Mouse (Mus musculus) hindbrain, embryonic 14.5 days (tissue): ENCODE results near the gene Bahcc1. TPM values are rescaled to one million over a fixed set of nuclear protein-coding genes. Genes with fewer than 3 reads are reported as not detected.

Experiments
- ATAC-seq: fragments of 200-750 bp; cut with Nextera tagmentation; 2 replicates; pipeline ENCODE4 v1.8.0; 2017; ENCODE audit warnings: moderate number of reproducible peaks, mild to moderate bottlenecking, moderate TSS enrichment, moderate library complexity; ENCODE audit not compliant: low FRiP score
- DNase-seq: peaks from one replicate; pipeline ENCODE4 v3.0.0-alpha.2; 2015; ENCODE audit warnings: low spot score
- H3K27ac ChIP-seq: fragments of 300-500 bp; sonication (generic); 2 replicates; pipeline ENCODE4 v1.5.1; 2014; ENCODE audit warnings: mild to moderate bottlenecking, moderate library complexity
- H3K27me3 ChIP-seq: fragments of 300-500 bp; sonication (generic); 2 replicates; pipeline ENCODE4 v1.6.1; 2014; ENCODE audit warnings: mild to moderate bottlenecking, low read length, mixed read lengths; ENCODE audit not compliant: control insufficient read depth, insufficient read depth
- H3K36me3 ChIP-seq: fragments of 300-500 bp; sonication (generic); replicated peaks from 2 replicates; pipeline ENCODE4 v1.6.1; 2014; ENCODE audit not compliant: control insufficient read depth, insufficient read depth
- H3K4me1 ChIP-seq: fragments of 300-500 bp; sonication (generic); replicated peaks from 2 replicates; pipeline ENCODE4 v1.6.1; 2014; ENCODE audit warnings: antibody characterized with exemption, low read length, mixed read lengths; ENCODE audit not compliant: control insufficient read depth, insufficient read depth
- H3K4me2 ChIP-seq: fragments of 300-500 bp; sonication (generic); replicated peaks from 2 replicates; pipeline ENCODE4 v1.6.1; 2014; ENCODE audit warnings: mild to moderate bottlenecking, moderate library complexity
- H3K4me3 ChIP-seq: fragments of 300-500 bp; sonication (generic); replicated peaks from 2 replicates; pipeline ENCODE4 v1.5.1; 2014; ENCODE audit warnings: mild to moderate bottlenecking, low read length
- H3K9ac ChIP-seq: fragments of 300-500 bp; sonication (generic); 2 replicates; pipeline ENCODE4 v1.6.1; 2014
- H3K9me3 ChIP-seq: fragments of 300-500 bp; sonication (generic); 2 replicates; pipeline ENCODE4 v1.6.1; 2016; ENCODE audit warnings: low read length; ENCODE audit not compliant: control insufficient read depth
- WGBS: fragments of 180-500 bp; shearing (Covaris S2); extraction: QIAGEN DNeasy Blood & Tissue Kit; methylation state at CpG from one replicate; pipeline ENCODE4 v1.1.7; 2014; 5-methylcytosine and 5-hydroxymethylcytosine counted together
- polyA plus RNA-seq: library from polyadenylated mRNA; unstranded; fragments of >200 nt; fragmentation: Nextera tagmentation; extraction: Ambion mirVana; gene quantifications from 2 replicates; pipeline ENCODE4 v1.2.1, GENCODE M21; 2014

Gene Bahcc1
- polyA plus RNA-seq, 1 experiment from 2014 or later = 16.3 TPM

- Histone ChIP-seq H3K27me3 (no peaks in the 10 kb centered on the region), H3K4me1 (peaks cover 32% of the 10 kb centered on the region), H3K4me2 (peak overlapping the region; percentile 100), H3K27ac (peak overlapping the region; percentile 100), H3K9me3 (no peaks in the 10 kb centered on the region), H3K36me3 (peaks cover 10% of the 10 kb centered on the region; the same call in 1 of the 2 replicates), H3K4me3 (peak overlapping the region; percentile 88), H3K9ac (peak overlapping the region; percentile 100)
- DNase-seq (peak; percentile 70), ATAC-seq (no peak)
- WGBS = under 1% methylated on average over 39 of the region's 39 CpGs
These were observed 2.0 kb downstream of the Bahcc1 start for GRCm38 (mm10) chr11:120234776-120235181.

- peaks cover 37% of the 10 kb centered on the region for H3K4me1 ChIP-seq
- H3K27me3 ChIP-seq = no peaks in the 10 kb centered on the region
- under 1% methylated on average over 40 of the region's 40 CpGs for WGBS
- peak overlapping the region; percentile 100 for H3K4me2 ChIP-seq
- peaks cover 10% of the 10 kb centered on the region; the same call in 1 of the 2 replicates for H3K36me3 ChIP-seq
- peak overlapping the region; percentile 100 for H3K9ac ChIP-seq
- H3K27ac ChIP-seq = peak overlapping the region; percentile 100
- H3K4me3 ChIP-seq = peak overlapping the region; percentile 88
- H3K9me3 ChIP-seq = no peaks in the 10 kb centered on the region
- DNase-seq (peak; percentile 61), ATAC-seq (no peak)
These were observed 2.8 kb downstream of the Bahcc1 start for GRCm38 (mm10) chr11:120235385-120236113.

- Histone ChIP-seq H3K36me3 (peaks cover 10% of the 10 kb centered on the region; the same call in 1 of the 2 replicates), H3K9me3 (no peaks in the 10 kb centered on the region), H3K9ac (peak overlapping the region; percentile 100), H3K27me3 (no peaks in the 10 kb centered on the region), H3K4me3 (peak overlapping the region; percentile 88), H3K4me1 (peaks cover 42% of the 10 kb centered on the region), H3K27ac (peak overlapping the region; percentile 100), H3K4me2 (peak overlapping the region; percentile 100)
- ATAC-seq = no peak
- no peak for DNase-seq
- under 1% methylated on average over 11 of the region's 13 CpGs for WGBS
These were observed 3.3 kb downstream of the Bahcc1 start for GRCm38 (mm10) chr11:120236114-120236437.

GRCm38 (mm10) chr11:120236438-120237165, 3.9 kb downstream of the Bahcc1 start:
- ATAC-seq (no peak), DNase-seq (peak; percentile 71)
- no peaks in the 10 kb centered on the region for H3K27me3 ChIP-seq
- peaks cover 47% of the 10 kb centered on the region for H3K4me1 ChIP-seq
- under 1% methylated on average over 92 of the region's 96 CpGs for WGBS
- H3K9me3 ChIP-seq = no peaks in the 10 kb centered on the region
- H3K27ac ChIP-seq = peak overlapping the region; percentile 100
- peak overlapping the region; percentile 88 for H3K4me3 ChIP-seq
- H3K36me3 ChIP-seq = peaks cover 10% of the 10 kb centered on the region; the same call in 1 of the 2 replicates
- H3K9ac ChIP-seq = peak overlapping the region; percentile 100
- H3K4me2 ChIP-seq = peak overlapping the region; percentile 100

- no peak for ATAC-seq
- no peaks in the 10 kb centered on the region for H3K27me3 ChIP-seq
- H3K36me3 ChIP-seq = peaks cover 10% of the 10 kb centered on the region; the same call in 1 of the 2 replicates
- WGBS = under 1% methylated on average over 89 of the region's 89 CpGs
- peak overlapping the region; percentile 100 for H3K9ac ChIP-seq
- peak overlapping the region; percentile 88 for H3K4me3 ChIP-seq
- H3K27ac ChIP-seq = peak overlapping the region; percentile 100
- peak; percentile 61 for DNase-seq
- H3K9me3 ChIP-seq = no peaks in the 10 kb centered on the region
- H3K4me2 ChIP-seq = peak overlapping the region; percentile 100
- H3K4me1 ChIP-seq = peaks cover 47% of the 10 kb centered on the region
These were observed 4.7 kb downstream of the Bahcc1 start for GRCm38 (mm10) chr11:120237166-120238131.

DNA sequence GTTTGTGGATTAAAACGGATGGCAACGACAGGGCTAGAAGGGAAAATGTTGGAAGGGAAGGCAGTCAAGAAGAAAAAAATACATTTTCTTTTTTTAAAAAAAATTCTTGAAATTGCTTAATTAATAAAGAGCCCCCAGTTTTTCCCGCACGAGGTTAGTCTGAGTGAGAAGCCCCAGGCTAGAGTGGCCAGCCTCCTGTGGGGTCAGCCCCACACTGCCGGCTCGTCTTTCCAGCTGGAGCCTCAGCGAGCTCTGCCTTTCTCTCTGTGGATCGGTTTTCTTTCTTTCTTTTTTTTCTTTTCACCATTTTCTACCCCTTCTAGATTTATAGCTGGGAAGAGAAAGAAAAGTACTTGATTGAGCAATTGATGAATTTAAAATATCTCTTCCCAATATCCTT, 5.6 kb downstream of the Bahcc1 start:
- WGBS = 3% methylated on average over 8 of the region's 8 CpGs
- Histone ChIP-seq H3K4me3 (peak overlapping the region; percentile 88), H3K9ac (peak overlapping the region; percentile 100), H3K27ac (peak overlapping the region; percentile 100), H3K9me3 (no peaks in the 10 kb centered on the region), H3K27me3 (no peaks in the 10 kb centered on the region), H3K36me3 (peaks cover 10% of the 10 kb centered on the region; the same call in 1 of the 2 replicates), H3K4me1 (peaks cover 56% of the 10 kb centered on the region), H3K4me2 (peak overlapping the region; percentile 100)
- ATAC-seq (no peak), DNase-seq (peak; percentile 49)

GRCm38 (mm10) chr11:120238751-120239359, 6.1 kb downstream of the Bahcc1 start:
- Histone ChIP-seq H3K27ac (peak overlapping the region; percentile 100), H3K9ac (peak overlapping the region; percentile 100), H3K4me1 (peaks cover 61% of the 10 kb centered on the region), H3K4me2 (peak overlapping the region; percentile 100), H3K4me3 (peak overlapping the region; percentile 88), H3K9me3 (no peaks in the 10 kb centered on the region), H3K27me3 (no peaks in the 10 kb centered on the region), H3K36me3 (peaks cover 10% of the 10 kb centered on the region; the same call in 1 of the 2 replicates)
- WGBS = 3% methylated on average over 8 of the region's 8 CpGs
- DNase-seq (peak; percentile 34), ATAC-seq (no peak)

GRCm38 (mm10) chr11:120239581-120239991, 6.8 kb downstream of the Bahcc1 start:
- ATAC-seq = no peak
- Histone ChIP-seq H3K27me3 (no peaks in the 10 kb centered on the region), H3K9me3 (no peaks in the 10 kb centered on the region)

More at GRCm38 (mm10) chr11:120239581-120239991, 6.8 kb downstream of the Bahcc1 start:
- peak overlapping the region; percentile 100 for H3K27ac ChIP-seq
- peaks cover 10% of the 10 kb centered on the region; the same call in 1 of the 2 replicates for H3K36me3 ChIP-seq
- H3K4me3 ChIP-seq = peak overlapping the region; percentile 88
- DNase-seq = no peak
- 5% methylated on average over 11 of the region's 11 CpGs for WGBS
- peaks cover 67% of the 10 kb centered on the region for H3K4me1 ChIP-seq
- H3K9ac ChIP-seq = peak overlapping the region; percentile 100
- peak overlapping the region; percentile 100 for H3K4me2 ChIP-seq
